Mouse (Mus musculus): ENCODE results near the gene Tmed10.

Gene Tmed10

GRCm38 (mm10) chr12:85378271-85378670, 3.6 kb upstream of the Tmed10 start:
- DNase-seq (ENCODE audit: low read depth, low spot score) = no peak

DNA sequence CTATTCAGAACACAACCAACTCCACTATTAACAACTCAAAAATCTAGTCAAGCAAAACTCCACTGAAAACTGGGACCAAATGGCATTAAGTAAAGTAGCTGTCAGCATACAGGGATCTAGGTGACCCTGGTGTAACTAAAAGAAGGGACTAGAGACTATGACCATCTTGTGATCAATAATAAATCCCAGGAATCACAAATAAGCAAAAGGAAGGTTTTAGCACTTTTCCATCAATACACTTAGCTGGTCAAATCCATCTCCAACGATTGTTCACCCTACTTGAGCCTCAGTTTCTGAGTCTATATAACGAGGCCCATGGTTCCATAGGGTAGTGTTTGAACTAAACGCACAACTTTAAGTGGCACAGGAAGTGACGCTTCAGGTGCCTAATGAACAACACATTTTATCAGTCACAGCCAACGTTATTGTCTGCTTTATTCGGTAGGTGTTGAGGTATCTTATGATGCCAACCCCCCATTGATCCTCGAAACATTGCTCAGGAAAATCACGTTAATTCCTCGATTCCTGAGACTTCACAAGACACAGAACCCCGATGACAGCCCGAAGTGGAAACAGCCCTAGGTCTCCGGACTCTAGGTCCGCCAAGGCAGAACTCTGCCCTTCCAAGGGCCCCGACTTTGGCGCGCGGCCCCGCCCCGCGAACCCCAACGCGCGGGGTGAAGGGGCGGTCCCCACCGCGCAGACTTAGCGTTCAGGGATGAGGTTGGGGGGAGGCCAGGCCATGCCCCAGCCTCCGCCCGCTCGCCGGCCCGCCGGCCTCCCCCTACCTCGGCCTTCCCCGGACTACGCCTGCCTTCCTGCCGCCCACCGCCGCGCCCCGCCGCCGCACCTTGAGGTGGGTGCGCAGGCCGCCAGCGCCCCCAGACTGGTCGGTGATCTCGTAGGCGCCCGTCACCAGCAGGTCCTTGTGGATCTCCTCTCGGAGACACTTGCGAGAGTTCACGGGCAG, 771 bp downstream of the Tmed10 start:
- peak; percentile 44 for DNase-seq (ENCODE audit: low read depth, low spot score)

- no peak for DNase-seq (ENCODE audit: low read depth, low spot score)
Observed at GRCm38 (mm10) chr12:85372068-85372665, 2.5 kb downstream of the Tmed10 start.

DNA sequence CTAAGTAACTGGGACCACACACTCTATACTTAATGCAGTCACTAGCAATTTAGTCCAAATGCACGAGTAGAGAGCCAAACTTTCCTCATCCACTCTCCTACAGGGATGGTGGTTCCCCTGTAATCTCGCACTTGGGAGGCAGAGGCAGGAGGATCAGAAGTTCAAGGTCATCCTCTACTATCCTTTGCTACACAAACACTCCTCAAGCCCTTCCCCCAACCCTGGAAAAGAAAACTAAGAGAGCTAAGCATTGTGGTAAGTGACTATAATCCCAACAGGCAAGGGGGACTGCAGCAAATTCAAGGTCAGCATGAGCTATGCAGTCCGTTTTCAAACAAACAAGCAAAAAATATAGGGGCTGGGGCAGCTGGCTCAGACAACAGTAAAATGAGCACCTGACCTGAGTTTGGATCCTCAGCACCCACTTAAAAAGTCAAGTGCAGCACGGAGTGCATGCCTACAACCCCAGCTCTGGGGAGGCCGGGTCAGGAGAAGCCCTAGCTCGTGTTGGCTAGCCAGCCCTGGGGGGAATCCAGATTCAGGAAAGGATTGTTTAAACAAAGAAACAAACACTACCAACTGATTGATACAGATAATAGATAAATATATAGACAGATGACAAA, 6.1 kb downstream of the Tmed10 start:
- no peak for DNase-seq (ENCODE audit: low read depth, low spot score)

DNA sequence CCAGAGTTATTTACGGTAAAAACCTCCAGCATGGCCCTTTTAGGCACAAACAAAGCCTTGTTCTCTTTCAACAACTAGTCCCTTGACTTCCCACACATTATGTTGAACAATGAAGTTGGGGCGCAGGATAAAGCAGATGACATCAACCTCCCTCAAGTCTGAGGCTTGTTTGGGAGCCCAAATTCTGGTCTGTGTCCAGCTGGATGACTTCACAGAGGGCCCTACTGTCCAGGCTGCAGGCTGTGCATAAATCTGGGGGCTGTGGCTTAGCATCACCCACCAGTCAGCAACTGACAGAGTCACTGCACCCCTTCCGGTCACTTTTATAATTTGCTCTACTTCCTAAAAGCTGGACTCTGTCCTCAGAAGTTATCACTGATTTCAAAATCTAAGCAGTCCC, 8.4 kb downstream of the Tmed10 start:
- no peak for DNase-seq (ENCODE audit: low read depth, low spot score)

DNA sequence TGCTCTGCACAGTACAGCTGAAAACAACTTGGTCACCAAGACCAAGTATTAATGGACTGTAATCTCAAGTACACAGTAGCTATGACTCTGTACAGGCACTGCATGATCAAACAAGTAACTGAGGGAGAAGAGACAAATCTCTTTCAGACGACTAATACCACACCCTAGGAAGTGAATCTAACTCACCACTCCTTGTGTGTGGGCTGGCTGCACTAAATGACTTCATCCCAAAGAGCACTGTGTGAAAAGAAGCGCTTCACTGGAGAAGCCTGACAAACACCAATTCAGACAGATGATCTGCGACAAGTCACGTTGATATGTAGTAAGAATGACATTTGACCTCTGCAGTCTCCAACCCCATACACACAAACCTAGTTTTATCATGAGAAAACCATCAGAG, 12.1 kb downstream of the Tmed10 start:
- DNase-seq (ENCODE audit: low read depth, low spot score) = no peak

DNA sequence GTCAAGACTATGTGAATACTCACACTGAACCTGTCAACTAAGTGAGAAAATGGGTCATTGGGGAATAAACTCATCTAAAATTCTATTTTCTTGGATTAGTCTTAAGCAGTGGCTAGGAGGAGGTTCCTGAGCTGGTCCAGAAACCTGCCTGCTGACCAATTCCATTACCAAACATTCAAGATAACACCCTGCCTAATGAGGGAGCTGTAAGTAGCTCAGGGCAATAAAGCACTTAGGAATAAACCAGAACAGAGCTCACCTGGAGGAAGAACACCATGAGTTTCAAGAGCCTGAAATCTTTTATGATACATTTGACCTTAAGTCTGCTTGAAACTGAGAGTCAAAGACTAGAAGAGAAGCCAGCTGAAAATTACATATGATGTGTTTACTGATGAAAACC, 13.1 kb downstream of the Tmed10 start:
- DNase-seq (ENCODE audit: low read depth, low spot score) = no peak

GRCm38 (mm10) chr12:85361165-85361564, 13.5 kb downstream of the Tmed10 start:
- DNase-seq (ENCODE audit: low read depth, low spot score) = no peak

- no peak for DNase-seq (ENCODE audit: low read depth, low spot score)
Observed at GRCm38 (mm10) chr12:85354061-85354460, 20.6 kb downstream of the Tmed10 start.

DNA sequence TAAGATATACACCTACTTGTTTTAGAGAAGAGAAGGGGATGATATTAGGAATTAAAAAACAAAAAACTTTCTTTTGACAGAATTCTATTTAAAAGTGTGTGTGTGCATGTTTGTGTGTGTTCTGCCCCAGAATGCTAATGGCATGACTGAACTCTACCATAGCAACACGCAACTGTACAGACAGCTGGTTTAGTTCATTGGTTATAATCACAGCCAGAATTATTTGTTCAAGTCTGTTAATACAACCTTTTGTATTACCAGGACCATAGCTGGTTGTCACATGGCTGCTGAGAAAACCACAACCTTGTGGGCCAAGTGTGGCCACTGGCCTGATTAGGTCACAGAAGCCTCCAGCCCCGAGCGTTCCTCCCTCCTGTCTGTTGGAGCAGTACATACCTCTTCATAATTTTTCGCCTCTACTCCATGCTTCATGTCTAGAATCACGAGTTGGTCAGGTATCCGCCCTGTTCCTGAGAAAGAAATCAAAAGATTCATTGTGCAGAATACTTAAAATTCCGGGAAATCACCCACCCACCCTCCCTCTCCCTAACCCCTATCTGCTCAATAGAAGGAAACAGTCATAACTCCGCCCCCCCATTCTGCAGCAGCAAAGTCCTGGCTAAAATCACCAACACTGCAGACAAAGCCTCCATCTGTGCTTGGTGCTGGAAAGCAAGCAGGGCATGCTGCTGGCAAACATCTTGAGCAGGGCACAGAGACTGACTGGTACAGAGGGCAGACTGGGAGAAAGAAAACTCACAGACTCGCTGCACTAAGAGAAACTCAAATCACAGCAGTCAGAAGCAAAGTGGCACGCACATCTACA, 24.0 kb downstream of the Tmed10 start:
- DNase-seq (ENCODE audit: low read depth, low spot score) = no peak

DNA sequence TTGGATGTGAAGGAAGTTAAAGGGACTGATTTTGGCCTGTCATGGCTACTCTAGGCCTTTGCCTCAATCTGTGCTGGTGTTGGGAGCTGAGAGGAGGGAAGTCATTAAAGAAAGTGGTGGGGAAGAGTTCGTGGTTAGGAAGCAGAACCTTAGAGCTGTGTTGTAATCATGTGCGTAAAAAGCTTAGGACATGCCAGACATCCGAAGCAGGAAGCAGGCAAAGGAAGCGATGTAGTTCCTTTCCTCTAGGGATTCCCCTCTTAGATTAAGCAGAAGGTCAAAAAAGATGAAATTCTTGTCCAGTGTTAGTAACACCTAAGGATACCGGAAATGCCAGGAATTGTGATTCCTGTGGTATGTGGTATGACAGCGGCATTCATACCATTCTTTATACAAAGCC, 26.3 kb downstream of the Tmed10 start:
- DNase-seq (ENCODE audit: low read depth, low spot score) = no peak

- DNase-seq (ENCODE audit: low read depth, low spot score) = no peak
Observed at GRCm38 (mm10) chr12:85347196-85347595, 27.5 kb downstream of the Tmed10 start.

DNA sequence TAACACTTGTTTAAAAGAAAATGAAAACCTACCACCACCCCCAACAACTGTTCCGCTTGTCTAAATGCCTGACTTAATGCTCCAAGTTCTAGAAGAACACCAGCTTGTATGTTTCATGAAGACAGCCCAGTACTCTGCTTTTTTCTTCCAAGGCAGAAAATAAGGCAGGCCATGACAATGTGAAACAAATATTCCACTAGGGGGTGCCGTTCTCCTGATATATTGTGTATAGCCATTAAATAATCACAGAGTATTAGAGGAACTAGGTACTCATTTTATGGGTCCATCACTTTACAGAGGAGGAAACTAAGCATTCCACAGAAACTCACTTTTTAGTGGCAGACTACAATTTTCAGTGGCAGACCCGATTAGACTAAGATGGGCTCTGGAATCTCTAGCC, 28.3 kb downstream of the Tmed10 start:
- peak; percentile 44 for DNase-seq (ENCODE audit: low read depth, low spot score)

GRCm38 (mm10) chr12:85345559-85345958, 29.1 kb downstream of the Tmed10 start:
- no peak for DNase-seq (ENCODE audit: low read depth, low spot score)

GRCm38 (mm10) chr12:85344252-85344651, 30.4 kb downstream of the Tmed10 start:
- DNase-seq (ENCODE audit: low read depth, low spot score) = no peak

DNA sequence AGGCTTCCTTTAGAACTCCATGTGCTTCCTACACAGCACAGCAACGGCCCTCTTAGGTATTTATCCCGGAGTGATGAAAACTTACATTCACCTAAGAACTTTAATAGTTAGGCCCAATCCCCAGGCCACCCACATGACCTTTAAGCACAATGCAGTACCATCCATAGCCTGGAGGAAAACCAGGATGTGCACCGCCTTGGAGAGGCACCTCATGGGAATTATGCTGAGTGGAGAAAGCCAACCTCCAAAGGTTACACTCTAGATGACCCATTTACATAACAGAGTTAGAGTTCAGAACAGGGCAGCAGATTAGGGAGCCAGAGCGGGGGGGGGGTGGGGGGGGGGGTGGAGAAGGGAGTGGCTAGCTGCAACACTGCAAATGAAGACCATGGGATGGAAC, 32.3 kb downstream of the Tmed10 start:
- no peak for DNase-seq (ENCODE audit: low read depth, low spot score)

DNA sequence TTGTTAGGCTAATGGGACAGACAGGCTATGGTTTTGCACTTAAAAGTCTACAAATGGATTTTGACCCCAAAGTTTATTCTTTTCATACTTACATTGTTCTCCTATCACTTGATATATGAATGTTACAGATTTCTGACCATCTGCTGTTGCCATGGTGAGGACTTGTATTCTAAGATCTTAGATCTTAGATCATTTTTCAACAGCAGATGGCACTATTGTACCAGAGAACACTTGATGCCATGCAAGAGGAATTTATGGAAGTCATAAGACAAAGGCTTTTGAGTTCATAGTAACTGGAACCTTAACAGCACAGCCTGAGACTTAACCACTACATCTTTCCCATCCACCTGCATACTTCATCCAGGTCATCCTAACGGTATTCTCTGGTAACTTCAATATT, 33.5 kb downstream of the Tmed10 start:
- peak; percentile 69 for DNase-seq (ENCODE audit: low read depth, low spot score)

DNA sequence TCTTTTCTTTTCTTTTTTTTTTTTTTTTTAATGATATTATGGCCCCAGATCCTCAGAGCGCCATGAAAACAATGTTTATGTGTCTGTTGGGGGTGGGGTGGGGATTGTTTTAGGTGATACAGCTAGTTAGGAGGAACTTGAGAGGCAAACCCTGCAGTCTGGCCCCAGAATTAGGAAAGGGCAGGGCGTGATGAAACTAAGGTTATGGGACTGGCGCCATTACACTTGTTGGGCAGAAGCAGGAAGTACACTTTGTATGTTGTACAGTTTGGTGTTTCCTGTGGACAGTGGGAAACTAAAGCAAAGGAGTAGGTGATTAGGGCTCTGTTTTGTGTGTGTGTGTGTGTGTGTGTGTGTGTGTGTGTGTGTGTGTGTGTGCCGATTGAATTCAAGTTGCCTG, 34.7 kb downstream of the Tmed10 start:
- DNase-seq (ENCODE audit: low read depth, low spot score) = no peak

- peak; percentile 89 for DNase-seq (ENCODE audit: low read depth, low spot score)
Observed at GRCm38 (mm10) chr12:85339243-85339729, 35.4 kb downstream of the Tmed10 start, which contains the start of gene Nek9. Gene Nek9 (minus strand): TSS chr12:85339362.

DNA sequence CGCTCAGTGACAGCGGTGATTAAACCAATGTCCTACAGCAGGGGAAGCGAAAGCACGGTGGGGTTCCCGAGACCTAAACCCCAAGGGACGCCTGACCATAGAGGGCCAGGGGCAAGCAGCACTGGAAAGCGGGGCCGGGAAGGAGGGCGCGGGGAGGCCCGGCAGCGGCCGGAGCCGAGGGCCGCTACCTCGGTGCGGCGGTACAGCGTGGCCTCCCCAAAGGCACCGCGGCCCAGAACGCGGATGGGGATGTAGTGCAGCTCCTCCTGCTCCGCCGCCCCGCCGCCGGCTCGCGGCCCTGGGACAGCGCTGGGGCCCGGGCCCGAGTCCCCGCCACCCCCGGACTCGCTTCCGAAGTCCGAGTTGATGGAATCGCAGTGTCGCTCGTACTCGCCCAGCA, 35.8 kb downstream of the Tmed10 start:
- DNase-seq (ENCODE audit: low read depth, low spot score) = peak; percentile 19

DNA sequence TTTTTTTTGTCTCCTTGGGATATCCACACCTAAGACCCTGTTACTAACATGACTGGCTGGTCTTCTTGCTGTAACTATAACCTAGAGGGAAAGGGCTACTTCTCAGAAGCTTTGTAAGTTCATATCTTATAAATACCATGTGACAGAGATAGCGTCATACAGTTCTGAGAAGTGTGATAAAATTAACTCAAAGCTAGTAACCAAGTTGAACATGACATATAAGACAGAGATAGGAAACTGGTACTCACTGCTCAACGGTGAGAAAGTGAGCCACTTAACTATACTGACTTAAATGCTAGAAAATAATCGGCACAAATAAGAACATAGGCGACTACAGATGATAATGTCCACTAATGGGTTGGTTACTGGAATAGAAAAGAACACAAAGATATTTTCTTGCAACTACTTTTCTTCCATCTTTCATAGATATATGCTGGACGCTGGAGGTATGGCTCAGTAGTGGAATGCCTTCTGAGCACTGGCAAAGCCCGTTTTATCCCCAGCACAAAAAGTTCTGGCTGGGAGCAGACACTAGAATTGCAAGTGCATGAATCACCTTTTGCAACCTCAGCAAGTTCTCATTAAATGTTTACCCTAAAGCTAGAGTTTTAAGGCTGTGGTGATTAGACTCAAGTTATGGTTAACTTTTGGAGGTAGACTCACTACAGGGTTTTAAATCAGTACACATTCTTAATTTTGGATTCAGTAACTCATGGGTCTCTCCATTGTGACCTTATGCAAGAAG, 36.9 kb downstream of the Tmed10 start:
- DNase-seq (ENCODE audit: low read depth, low spot score) = no peak

All from embryo, embryonic 11.5 days (tissue).